Mouse (Mus musculus) cortical plate, adult 2 months (tissue): ENCODE measurements around the gene Tspan15.

Experiments
- CTCF ChIP-seq: fragments of 200-500 bp; IDR thresholded peaks from 2 replicates; pipeline ENCODE4 v1.5.1; 2011; ENCODE audit warnings: mild to moderate bottlenecking, control low read depth, low read length; ENCODE audit not compliant: insufficient read depth; ENCODE audit errors: extremely low read depth
- POLR2A ChIP-seq: fragments of 200-500 bp; IDR thresholded peaks from 2 replicates; pipeline ENCODE4 v1.6.1; 2011; ENCODE audit warnings: mild to moderate bottlenecking, low read length, control low read depth; ENCODE audit not compliant: insufficient read depth; ENCODE audit errors: extremely low read depth

GRCm38 (mm10) chr10:62277499-62278293, 46.6 kb upstream of the Tspan15 start:
- no peak for TF ChIP-seq CTCF
- TF ChIP-seq POLR2A = no peak
